Comparison of ENCODE assay signal across 8 mouse cellular contexts in genomic region chr1:118457883-118458259, GRCm38 (mm10).
DNase-seq lines count a peak whose midpoint lies in the region; ATAC-seq and TF ChIP-seq lines count a peak whose summit lies in the region.

No protein-coding gene starts in this region.

- H3K9me3 ChIP-seq in liver, embryonic 11.5 days (ENCODE audit: control insufficient read depth, low read length) = no peaks in the 10 kb centered on the region
- H3K9me3 ChIP-seq in forebrain, postnatal 0 days (ENCODE audit: low read length) = no peaks in the 10 kb centered on the region
- H3K9me3 ChIP-seq in liver, embryonic 15.5 days (replicated peaks) = no peaks in the 10 kb centered on the region

- peaks cover 28% of the 10 kb centered on the region for H3K4me1 ChIP-seq in liver, embryonic 11.5 days (replicated peaks; ENCODE audit: control insufficient read depth, insufficient read depth, low read length)
- peaks cover 18% of the 10 kb centered on the region for H3K4me1 ChIP-seq in forebrain, postnatal 0 days (ENCODE audit: insufficient read depth)
- H3K4me1 ChIP-seq in liver, embryonic 15.5 days (replicated peaks) = peaks cover 55% of the 10 kb centered on the region

- 0 out of 2 replicates have a peak, but pooled peaks cover 4% of the 10 kb centered on the region for H3K36me3 ChIP-seq in liver, embryonic 11.5 days (ENCODE audit: control insufficient read depth, insufficient read depth, low read length)
- peaks cover 3% of the 10 kb centered on the region for H3K36me3 ChIP-seq in forebrain, postnatal 0 days (ENCODE audit: insufficient read depth)
- peaks cover 16% of the 10 kb centered on the region for H3K36me3 ChIP-seq in liver, embryonic 15.5 days (replicated peaks)

- intact Hi-C loops in left cerebral cortex, postnatal 36 days (cut with DNase I) = no loop called here

- peak overlapping the region; percentile 99 for H3K27ac ChIP-seq in liver, embryonic 11.5 days (ENCODE audit: low read depth, low read length)
- H3K27ac ChIP-seq in forebrain, postnatal 0 days (ENCODE audit: low read depth, low read length) = peak overlapping the region; percentile 47; the same call in 1 of the 2 replicates
- H3K27ac ChIP-seq in liver, embryonic 15.5 days (replicated peaks) = peak overlapping the region; percentile 97

- H3K9ac ChIP-seq in liver, embryonic 11.5 days (ENCODE audit: low read depth, low read length) = peak overlapping the region; percentile 4
- peak overlapping the region; percentile 28; the same call in 1 of the 2 replicates for H3K9ac ChIP-seq in forebrain, postnatal 0 days
- peak overlapping the region; percentile 41; the same call in 1 of the 2 replicates for H3K9ac ChIP-seq in liver, embryonic 15.5 days

- no peak for ATAC-seq in liver, embryonic 11.5 days (replicated peaks; ENCODE audit: low FRiP score)
- no peak for ATAC-seq in forebrain, postnatal 0 days
- ATAC-seq in liver, embryonic 15.5 days (ENCODE audit: insufficient read depth) = no peak

- no peaks in the 10 kb centered on the region for H3K27me3 ChIP-seq in liver, embryonic 11.5 days (replicated peaks; ENCODE audit: control insufficient read depth, insufficient read depth, low read length)
- no peaks in the 10 kb centered on the region for H3K27me3 ChIP-seq in forebrain, postnatal 0 days (ENCODE audit: insufficient read depth, low read length)
- no peaks in the 10 kb centered on the region for H3K27me3 ChIP-seq in liver, embryonic 15.5 days

- H3K4me2 ChIP-seq in liver, embryonic 11.5 days = peak overlapping the region; percentile 81
- peak overlapping the region; percentile 65 for H3K4me2 ChIP-seq in forebrain, postnatal 0 days (ENCODE audit: low read depth)
- peak overlapping the region; percentile 86 for H3K4me2 ChIP-seq in liver, embryonic 15.5 days

- TF ChIP-seq CTCF in forebrain, postnatal 0 days (IDR thresholded peaks at IDR 0.05; ENCODE audit: low read depth) = no peak

- no peak overlapping the region for H3K4me3 ChIP-seq in liver, embryonic 11.5 days (ENCODE audit: low read depth, low read length)
- H3K4me3 ChIP-seq in forebrain, postnatal 0 days (ENCODE audit: low read depth, low read length) = no peak overlapping the region
- peak overlapping the region; percentile 25 for H3K4me3 ChIP-seq in liver, embryonic 15.5 days (replicated peaks)

- no peak for DNase-seq in liver, embryonic 11.5 days (ENCODE audit: low spot score)
- no peak for DNase-seq in liver
- DNase-seq in forebrain, postnatal 0 days = no peak
- DNase-seq in thymus, postnatal 10 days (ENCODE audit: low spot score in 2 of 2) = peak; percentile 35 to 39
- no peak for DNase-seq in layer of hippocampus, adult 9-11 months
- no peak for DNase-seq in left cerebral cortex, postnatal 36 days (ENCODE audit: low spot score in 2 of 2)
- no peak for DNase-seq in c-Kit-positive CD71-positive TER-119-positive erythroid progenitor cells, embryonic 14.5 days (ENCODE audit: low spot score)

- WGBS in liver, embryonic 11.5 days = 50% methylated on average over 1 of the region's 1 CpGs
- WGBS in forebrain, postnatal 0 days = 29% methylated on average over 1 of the region's 1 CpGs
- WGBS in liver, embryonic 15.5 days (ENCODE audit: insufficient replicate concordance) = 43% methylated on average over 1 of the region's 1 CpGs

Comparison
In these comparisons a context has a peak if more than half of its experiments do, and no peak if none do; other contexts are left out.
1. DNase-seq: peak in thymus, postnatal 10 days (2 of 2); none in liver, embryonic 11.5 days (single experiment), liver (single experiment), forebrain, postnatal 0 days (single experiment), layer of hippocampus, adult 9-11 months (single experiment), left cerebral cortex, postnatal 36 days (0 of 2) and c-Kit-positive CD71-positive TER-119-positive erythroid progenitor cells, embryonic 14.5 days (single experiment).
2. H3K27ac ChIP-seq: peak in every context shown above with its lines; median percentile 99 in liver, embryonic 11.5 days; 97 in liver, embryonic 15.5 days; 47 in forebrain, postnatal 0 days.
3. Peak in every context shown above with its lines, with median percentiles within 50 percentile points of each other: H3K4me2 ChIP-seq and H3K9ac ChIP-seq.